Mouse (Mus musculus) intestine, embryonic 15.5 days (tissue): ENCODE data around the gene Agfg2. TPM values are rescaled to one million over a fixed set of nuclear protein-coding genes. Genes with fewer than 3 reads are reported as not detected.

Experiments
- polyA plus RNA-seq: library from polyadenylated mRNA; unstranded; fragments of >200 nt; fragmentation: Nextera tagmentation; extraction: Ambion mirVana; gene quantifications from 2 replicates; pipeline ENCODE4 v1.2.1, GENCODE M21; 2015

Agfg2 gene
- polyA plus RNA-seq, 1 experiment from 2014 or later: 20.8 TPM

Other genes with a start within 250 kb of the Agfg2 start
- gene Zan, start 207.7 kb downstream of the Agfg2 start, polyA plus RNA-seq: 0.52 and 0.93 TPM in 2 replicates
- gene Pop7, start 182.2 kb downstream of the Agfg2 start, polyA plus RNA-seq: 60.4 and 64.2 TPM in 2 replicates
- 8.4 and 10.4 TPM in 2 replicates for gene Gigyf1, start 166.2 kb downstream of the Agfg2 start, polyA plus RNA-seq
- gene Epo, start 151.5 kb downstream of the Agfg2 start, polyA plus RNA-seq: 0.42 and 0.63 TPM in 2 replicates
- gene Gnb2, start 151.2 kb downstream of the Agfg2 start, polyA plus RNA-seq: 341 and 386 TPM in 2 replicates
- gene Actl6b, start 131.2 kb downstream of the Agfg2 start, polyA plus RNA-seq: 4.5 and 6.0 TPM in 2 replicates
- 0.97 and 1.1 TPM in 2 replicates for gene Tfr2, start 114.9 kb downstream of the Agfg2 start, polyA plus RNA-seq
- gene Mospd3, start 83.7 kb downstream of the Agfg2 start, polyA plus RNA-seq: 24.6 and 29.6 TPM in 2 replicates
- 103 and 109 TPM in 2 replicates for gene Pcolce, start 70.9 kb downstream of the Agfg2 start, polyA plus RNA-seq
- 0.15 TPM in 1 of 2 replicates, not detected in the other for gene Fbxo24, start 55.7 kb downstream of the Agfg2 start, polyA plus RNA-seq
- gene Lrch4, start 55.6 kb downstream of the Agfg2 start, polyA plus RNA-seq: 34.7 and 36.3 TPM in 2 replicates
- gene Gm20605, start 55.6 kb downstream of the Agfg2 start, polyA plus RNA-seq: 7.4 and 8.0 TPM in 2 replicates
- gene Sap25, start 43.4 kb downstream of the Agfg2 start, polyA plus RNA-seq: 5.5 and 8.9 TPM in 2 replicates
- gene Irs3, start 39.0 kb downstream of the Agfg2 start, polyA plus RNA-seq: 0.13 and 0.18 TPM in 2 replicates
- 2.3 and 2.8 TPM in 2 replicates for gene Nyap1, start 56.9 kb upstream of the Agfg2 start, polyA plus RNA-seq
- gene Tsc22d4, start 61.0 kb upstream of the Agfg2 start, polyA plus RNA-seq: 117 and 118 TPM in 2 replicates
- gene Ppp1r35, start 94.1 kb upstream of the Agfg2 start, polyA plus RNA-seq: 22.3 and 22.7 TPM in 2 replicates
- 8.9 and 9.2 TPM in 2 replicates for gene Mepce, start 102.9 kb upstream of the Agfg2 start, polyA plus RNA-seq
- gene Zcwpw1, start 103.1 kb upstream of the Agfg2 start, polyA plus RNA-seq: 13.6 and 15.6 TPM in 2 replicates
- gene Pilra, start 151.6 kb upstream of the Agfg2 start, polyA plus RNA-seq: 2.5 and 2.9 TPM in 2 replicates
- 1.1 and 2.8 TPM in 2 replicates for gene Pilrb1, start 173.4 kb upstream of the Agfg2 start, polyA plus RNA-seq
- gene Pilrb2, start 187.1 kb upstream of the Agfg2 start, polyA plus RNA-seq: 0.74 and 1.2 TPM in 2 replicates
- 32.9 and 33.1 TPM in 2 replicates for gene Cyp3a13, start 236.9 kb upstream of the Agfg2 start, polyA plus RNA-seq